ENCODE assay signal across 19 mouse cellular contexts in genomic region chr3:57420233-57420632, GRCm38 (mm10). TPM values are rescaled to one million over a fixed set of nuclear protein-coding genes. Genes with fewer than 3 reads are reported as not detected.
"Had no signal": no experiment of that assay in that cellular context is flagged by ENCODE, and none has a peak within 500 bp of the region (broad histone marks: within the 10 kb centered on the region; RNA-seq: fewer than 3 reads in every experiment).

No protein-coding gene starts in this region.

- H3K9ac ChIP-seq: lung, embryonic 14.5 days; midbrain, embryonic 13.5 days; midbrain, embryonic 15.5 days; neural tube, embryonic 12.5 days; stomach, embryonic 15.5 days had no signal

- H3K4me2 ChIP-seq: lung, embryonic 14.5 days; midbrain, embryonic 11.5 days; midbrain, embryonic 13.5 days; midbrain, embryonic 15.5 days; neural tube, embryonic 12.5 days; stomach, embryonic 15.5 days had no signal

- H3K4me3 ChIP-seq: megakaryocyte, embryonic 14.5 days; midbrain, embryonic 13.5 days; midbrain, embryonic 15.5 days; neural tube, embryonic 12.5 days; stomach, embryonic 15.5 days had no signal

- H3K36me3 ChIP-seq: midbrain, embryonic 13.5 days; midbrain, embryonic 15.5 days; neural tube, embryonic 12.5 days; stomach, embryonic 15.5 days had no signal

- DNase-seq: lung, adult 18-20 months; lung, embryonic 14.5 days; lung, postnatal 10 days; right cerebral cortex, postnatal 14 days; thymus, adult 2 months; thymus, postnatal 25 days; thymus, postnatal 4 days had no signal

- H3K27ac ChIP-seq: macrophage; midbrain, embryonic 13.5 days; midbrain, embryonic 15.5 days; neural tube, embryonic 12.5 days; stomach, embryonic 15.5 days; stomach, postnatal 0 days had no signal

- H3K9me3 ChIP-seq: midbrain, embryonic 13.5 days; midbrain, embryonic 15.5 days; neural tube, embryonic 12.5 days; stomach, embryonic 15.5 days had no signal

- H3K27me3 ChIP-seq: megakaryocyte, embryonic 14.5 days; midbrain, embryonic 13.5 days; midbrain, embryonic 15.5 days; neural tube, embryonic 12.5 days; stomach, embryonic 15.5 days had no signal

- ATAC-seq: midbrain, embryonic 13.5 days; midbrain, embryonic 15.5 days had no signal

- H3K4me1 ChIP-seq: megakaryocyte, embryonic 14.5 days; midbrain, embryonic 13.5 days; midbrain, embryonic 15.5 days; neural tube, embryonic 12.5 days; stomach, embryonic 15.5 days had no signal

RNA-seq across cellular contexts. Expression of gene Tm4sf4, which starts 4.9 kb away (rescaled TPM):
- total RNA-seq: megakaryocyte progenitor cell, adult 5-6 weeks; midbrain, postnatal 0 days; monocyte, adult 5-6 weeks; neutrophil, adult 5-6 weeks had no signal
- polyA plus RNA-seq: lung, embryonic 14.5 days; macrophage; midbrain, embryonic 13.5 days; neural tube, embryonic 12.5 days had no signal
